Mouse (Mus musculus) limb, embryonic 10.5 days (tissue): ENCODE results near the gene Prss45. TPM values are rescaled to one million over a fixed set of nuclear protein-coding genes. Genes with fewer than 3 reads are reported as not detected.
"Not testable (repeated sequence)": the region's sequence is repeated elsewhere in the genome, so short reads cannot be mapped to it uniquely, and the experiment has no call there.

Experiments used
- DNase-seq: peaks from one replicate; pipeline ENCODE4 v3.0.0-alpha.2; 2017; ENCODE audit warnings: low spot score
- H3K27ac ChIP-seq: fragments of 300-500 bp; sonication (generic); 2 replicates; pipeline ENCODE4 v1.5.1; 2016; ENCODE audit warnings: mild to moderate bottlenecking
- H3K27me3 ChIP-seq: fragments of 300-500 bp; sonication (generic); 2 replicates; pipeline ENCODE4 v1.6.1; 2016; ENCODE audit warnings: low read depth, mild to moderate bottlenecking; ENCODE audit not compliant: poor library complexity, severe bottlenecking
- H3K36me3 ChIP-seq: fragments of 300-500 bp; sonication (generic); 2 replicates; pipeline ENCODE4 v1.6.1; 2016; ENCODE audit warnings: mild to moderate bottlenecking, moderate library complexity
- H3K4me1 ChIP-seq: fragments of 300-500 bp; sonication (generic); 2 replicates; pipeline ENCODE4 v1.6.1; 2016
- H3K4me3 ChIP-seq: fragments of 300-500 bp; sonication (generic); 2 replicates; pipeline ENCODE4 v1.5.1; 2016; ENCODE audit warnings: mild to moderate bottlenecking, moderate library complexity
- H3K9me3 ChIP-seq: fragments of 300-500 bp; sonication (generic); replicated peaks from 2 replicates; pipeline ENCODE4 v1.6.1; 2016; ENCODE audit warnings: mild to moderate bottlenecking
- WGBS: fragments of 180-500 bp; shearing (Covaris S2); methylation state at CpG from one replicate; pipeline ENCODE4 v1.1.7; 2016; 5-methylcytosine and 5-hydroxymethylcytosine counted together
- polyA plus RNA-seq: library from polyadenylated mRNA; unstranded; fragments of >200 nt; fragmentation: Nextera tagmentation; extraction: Ambion mirVana; gene quantifications from 2 replicates; pipeline ENCODE4 v1.2.1, GENCODE M21; 2016

Prss45 gene
- polyA plus RNA-seq = not detected in 2 replicates

DNA sequence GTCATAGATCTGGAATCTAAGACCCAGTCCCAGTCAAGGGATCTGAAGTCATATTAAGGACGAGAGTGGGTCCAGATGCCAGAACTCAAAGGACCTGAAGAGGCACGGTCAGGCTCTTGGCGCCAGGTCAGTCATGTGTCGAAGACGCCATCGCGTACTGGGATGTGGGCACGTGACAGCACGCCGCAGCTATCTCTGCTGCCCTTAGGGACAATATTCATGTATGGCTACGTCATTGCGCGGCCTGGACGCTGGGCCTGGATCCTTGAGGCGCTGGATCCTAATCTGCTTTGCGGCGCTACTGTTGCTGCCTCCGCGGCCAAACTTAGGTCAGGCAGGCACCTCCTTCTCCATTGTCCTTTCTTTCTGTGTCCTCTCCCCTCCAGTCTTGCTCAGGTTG is at the start of gene Prss45:
Prss45 (plus strand) TSS at position 178 of the 400 bp plus-strand sequence.
- 78% methylated on average over 19 of the region's 19 CpGs for WGBS
- Histone ChIP-seq H3K27ac (no peak within 1 kb of the TSS), H3K36me3 (no peaks in the 10 kb centered on the region)

DNA sequence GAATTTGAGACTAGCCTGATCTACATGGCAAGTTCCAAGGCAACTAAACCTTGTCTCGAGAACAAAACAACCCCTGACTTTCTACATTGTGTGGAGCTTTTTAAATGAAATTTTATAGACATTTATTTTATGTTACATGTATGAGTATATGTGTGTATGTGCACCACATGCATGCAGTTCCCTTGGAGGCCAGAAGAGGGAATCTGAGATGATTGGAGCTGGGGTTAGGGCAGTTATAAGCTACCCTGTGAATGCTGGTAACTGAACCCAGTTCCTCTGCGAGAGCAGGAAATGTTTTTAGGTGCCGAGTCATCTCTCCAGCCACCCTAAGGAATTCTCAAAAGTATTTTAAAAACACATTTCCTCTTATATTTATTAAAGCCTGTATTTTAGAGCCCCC is 46.2 kb upstream of the Prss45 start:
- 92% methylated on average over 3 of the region's 3 CpGs for WGBS

More for the DNA sequence above, at the start of gene Prss45:
- no peaks in the 10 kb centered on the region for H3K9me3 ChIP-seq
- H3K4me1 ChIP-seq = peaks cover 4% of the 10 kb centered on the region
- peaks cover 8% of the 10 kb centered on the region; the same call in 1 of the 2 replicates for H3K27me3 ChIP-seq
- H3K4me3 ChIP-seq = no peak within 1 kb of the TSS
- no peak for DNase-seq

DNA sequence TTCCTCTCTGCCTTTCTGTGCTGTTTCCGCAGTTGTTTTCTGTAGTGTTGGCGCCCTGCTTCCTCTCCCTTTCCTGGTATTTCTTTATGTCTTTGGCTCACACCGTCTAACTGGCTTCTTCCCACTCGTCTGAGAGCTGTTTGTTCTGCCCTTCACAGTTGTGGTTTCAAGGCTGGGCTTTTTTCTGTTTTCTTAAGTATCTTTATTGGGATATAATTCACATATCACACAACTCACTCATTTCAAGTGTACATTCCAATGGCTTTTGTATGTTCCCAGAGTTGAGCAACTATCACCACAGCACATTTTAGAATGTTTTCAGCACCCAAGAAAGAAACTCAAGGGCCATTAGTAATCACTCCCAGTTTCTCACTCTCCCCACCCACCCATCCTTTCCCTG is 43.9 kb upstream of the Prss45 start:
- H3K27ac ChIP-seq = no peak overlapping the region
- no peaks in the 10 kb centered on the region for H3K4me1 ChIP-seq
- DNase-seq = no peak
- H3K9me3 ChIP-seq = no peaks in the 10 kb centered on the region
- H3K4me3 ChIP-seq = no peak overlapping the region
- H3K27me3 ChIP-seq = no peaks in the 10 kb centered on the region
- H3K36me3 ChIP-seq = no peaks in the 10 kb centered on the region
- WGBS = 79% methylated on average over 4 of the region's 4 CpGs

More for the DNA sequence above, 46.2 kb upstream of the Prss45 start:
- H3K36me3 ChIP-seq = no peaks in the 10 kb centered on the region
- H3K27me3 ChIP-seq = no peaks in the 10 kb centered on the region
- no peak overlapping the region for H3K4me3 ChIP-seq
- peaks cover 9% of the 10 kb centered on the region; the same call in 1 of the 2 replicates for H3K4me1 ChIP-seq
- no peak for DNase-seq
- H3K27ac ChIP-seq = no peak overlapping the region
- no peaks in the 10 kb centered on the region for H3K9me3 ChIP-seq

DNA sequence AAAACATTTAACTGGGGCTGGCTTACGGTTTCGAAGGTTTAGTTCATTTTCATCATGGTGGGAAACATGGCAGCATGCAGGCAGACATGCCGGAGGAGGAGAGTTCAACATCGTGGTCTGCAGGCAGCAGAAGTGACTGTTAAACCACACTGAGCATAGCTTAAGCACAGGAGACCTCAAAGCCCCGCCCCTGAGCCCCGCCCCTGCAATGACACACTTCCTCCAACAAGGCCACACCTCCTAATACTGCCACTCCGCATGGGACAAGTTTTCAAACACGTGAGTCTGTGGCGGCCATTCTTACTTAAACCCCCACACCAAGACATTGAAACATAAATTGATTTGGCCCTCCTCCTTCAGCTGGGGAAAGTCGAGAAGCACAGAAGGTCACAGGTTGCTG is 37.4 kb upstream of the Prss45 start:
- H3K27ac ChIP-seq = no peak overlapping the region
- H3K27me3 ChIP-seq = no peaks in the 10 kb centered on the region
- DNase-seq = no peak
- no peaks in the 10 kb centered on the region for H3K9me3 ChIP-seq
- 87% methylated on average over 10 of the region's 10 CpGs for WGBS
- H3K36me3 ChIP-seq = no peaks in the 10 kb centered on the region
- H3K4me1 ChIP-seq = no peaks in the 10 kb centered on the region
- no peak overlapping the region for H3K4me3 ChIP-seq

DNA sequence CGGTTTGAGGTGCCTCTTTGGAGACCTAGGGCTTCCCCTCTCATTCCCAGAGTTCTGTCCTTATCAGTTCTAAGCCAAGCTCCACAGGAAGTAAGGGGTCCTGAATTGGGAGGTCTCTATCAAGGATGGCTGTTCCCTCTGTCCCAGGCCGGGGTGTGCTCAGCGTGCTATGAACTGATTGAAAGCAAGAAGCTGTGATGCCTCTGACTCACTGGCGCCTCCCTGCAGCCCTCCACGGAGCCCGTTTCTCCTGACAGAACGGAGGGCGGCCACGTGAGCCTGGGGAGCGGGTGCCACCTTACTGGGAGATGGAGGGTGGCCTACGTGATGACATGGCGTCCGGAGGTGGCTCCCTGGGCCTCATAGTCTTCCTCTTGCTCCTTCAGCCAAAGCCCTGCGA is 36.5 kb upstream of the Prss45 start, which contains the start of gene Prss42:
Prss42 (plus strand) TSS at position 301 of the 400 bp plus-strand sequence.
- Histone ChIP-seq H3K27me3 (no peaks in the 10 kb centered on the region), H3K4me1 (no peaks in the 10 kb centered on the region), H3K4me3 (no peak within 1 kb of the TSS), H3K9me3 (no peaks in the 10 kb centered on the region), H3K27ac (no peak within 1 kb of the TSS), H3K36me3 (no peaks in the 10 kb centered on the region)
- no peak for DNase-seq
- 93% methylated on average over 14 of the region's 14 CpGs for whole genome bisulfite sequencing

DNA sequence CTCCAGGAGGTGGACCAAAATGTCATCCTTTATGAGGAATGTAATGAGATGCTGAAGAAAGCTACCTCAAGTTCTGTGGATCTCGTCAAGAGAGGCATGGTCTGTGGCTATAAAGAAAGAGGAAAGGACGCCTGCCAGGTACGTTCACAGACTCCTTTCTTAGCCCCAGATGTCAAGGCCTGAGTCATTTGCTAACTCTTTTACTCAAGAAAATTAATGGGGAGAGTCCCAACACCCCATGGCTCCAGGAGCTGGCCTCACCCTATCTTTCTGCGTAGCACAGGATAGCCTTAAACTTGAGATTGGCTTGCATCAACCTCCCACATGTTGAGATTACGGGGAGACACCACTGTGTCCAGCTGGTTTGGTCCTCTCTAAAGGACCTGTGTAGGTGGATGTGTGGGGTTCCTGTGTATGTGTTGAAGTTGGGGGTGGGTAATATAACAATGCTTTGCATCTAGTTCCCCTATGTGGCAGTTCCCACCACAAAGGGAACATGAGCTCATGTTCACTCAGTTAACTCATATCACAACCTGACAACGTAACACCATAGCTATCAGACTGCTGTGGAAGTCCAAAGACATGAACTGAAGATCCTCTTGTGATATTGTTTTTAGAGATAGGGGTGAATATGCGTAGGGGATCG is 33.4 kb upstream of the Prss45 start:
- Histone ChIP-seq H3K4me1 (no peaks in the 10 kb centered on the region), H3K27ac (no peak overlapping the region), H3K4me3 (no peak overlapping the region), H3K9me3 (no peaks in the 10 kb centered on the region), H3K27me3 (no peaks in the 10 kb centered on the region), H3K36me3 (no peaks in the 10 kb centered on the region)
- no peak for DNase-seq
- 89% methylated on average over 8 of the region's 8 CpGs for WGBS

DNA sequence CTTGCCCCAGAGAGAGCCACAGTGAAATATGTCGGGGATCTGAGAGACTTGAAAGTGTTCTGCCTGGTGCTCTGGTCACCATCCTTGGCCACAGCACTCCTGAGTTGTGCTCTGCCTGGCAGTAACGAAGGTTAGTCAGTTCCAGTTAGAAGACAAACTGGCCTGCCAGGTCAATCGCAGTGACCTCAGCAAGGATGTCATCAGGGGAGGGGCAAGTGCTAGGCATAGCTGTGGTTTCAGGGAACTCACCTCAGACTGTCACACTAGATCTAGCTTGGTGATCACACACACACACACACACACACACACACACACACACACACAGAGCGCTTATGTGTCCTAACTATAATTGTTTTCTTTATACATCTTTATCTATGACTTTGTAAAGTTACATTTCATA is 31.1 kb upstream of the Prss45 start:
- WGBS = 69% methylated on average over 4 of the region's 4 CpGs
- Histone ChIP-seq H3K36me3 (no peaks in the 10 kb centered on the region), H3K4me1 (no peaks in the 10 kb centered on the region), H3K27me3 (no peaks in the 10 kb centered on the region), H3K9me3 (no peaks in the 10 kb centered on the region), H3K27ac (no peak overlapping the region), H3K4me3 (no peak overlapping the region)
- no peak for DNase-seq

DNA sequence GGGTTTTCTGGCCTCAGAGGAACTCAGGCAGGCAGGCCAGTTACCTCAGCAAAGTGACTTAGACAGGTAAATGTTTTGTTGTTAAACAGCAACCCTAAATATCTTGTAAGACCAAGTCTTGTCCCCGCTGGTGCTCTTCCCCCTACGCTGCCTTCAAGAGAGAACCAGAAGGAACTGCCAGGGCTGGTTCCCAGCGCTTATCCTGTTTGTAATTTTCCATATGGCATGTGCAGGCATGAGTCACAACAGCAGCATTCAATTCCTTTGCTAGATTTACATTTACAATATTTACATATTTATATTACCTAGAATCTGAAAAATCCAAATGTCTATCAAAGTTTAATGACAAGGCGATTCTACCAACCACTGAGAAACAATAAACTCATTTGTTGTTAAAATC is 24.3 kb upstream of the Prss45 start:
- DNase-seq = no peak
- WGBS = 83% methylated on average over 4 of the region's 4 CpGs
- Histone ChIP-seq H3K27ac (no peak overlapping the region), H3K4me3 (no peak overlapping the region), H3K9me3 (no peaks in the 10 kb centered on the region), H3K4me1 (peaks cover 6% of the 10 kb centered on the region; the same call in 1 of the 2 replicates), H3K27me3 (peaks cover 8% of the 10 kb centered on the region; the same call in 1 of the 2 replicates), H3K36me3 (no peaks in the 10 kb centered on the region)

DNA sequence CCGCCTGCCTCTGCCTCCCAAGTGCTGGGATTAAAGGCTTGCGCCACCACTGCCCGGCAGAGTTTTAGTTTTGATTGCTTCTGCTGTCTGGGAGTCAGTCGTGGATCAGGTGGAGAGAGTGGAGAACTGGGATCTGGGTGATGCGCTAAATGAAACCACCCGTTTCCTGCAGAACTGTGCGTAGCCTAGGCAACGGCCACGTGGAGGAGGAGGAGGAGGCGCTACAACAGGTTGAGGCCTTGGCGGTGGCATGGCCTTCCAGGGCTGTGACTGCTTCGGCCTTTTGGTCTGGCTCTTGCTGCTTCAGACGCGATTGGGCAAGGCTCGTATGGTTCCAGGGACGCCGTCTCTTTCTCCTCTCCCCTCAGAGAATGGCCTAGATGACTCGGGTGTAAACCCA is 20.6 kb upstream of the Prss45 start, which contains the start of gene Prss44:
Prss44 (plus strand) TSS at position 206 of the 400 bp plus-strand sequence.
- Histone ChIP-seq H3K4me1 (peaks cover 6% of the 10 kb centered on the region; the same call in 1 of the 2 replicates), H3K9me3 (no peaks in the 10 kb centered on the region), H3K27ac (no peak within 1 kb of the TSS), H3K36me3 (no peaks in the 10 kb centered on the region), H3K4me3 (no peak within 1 kb of the TSS), H3K27me3 (peaks cover 8% of the 10 kb centered on the region; the same call in 1 of the 2 replicates)
- 61% methylated on average over 18 of the region's 18 CpGs for WGBS
- no peak for DNase-seq

DNA sequence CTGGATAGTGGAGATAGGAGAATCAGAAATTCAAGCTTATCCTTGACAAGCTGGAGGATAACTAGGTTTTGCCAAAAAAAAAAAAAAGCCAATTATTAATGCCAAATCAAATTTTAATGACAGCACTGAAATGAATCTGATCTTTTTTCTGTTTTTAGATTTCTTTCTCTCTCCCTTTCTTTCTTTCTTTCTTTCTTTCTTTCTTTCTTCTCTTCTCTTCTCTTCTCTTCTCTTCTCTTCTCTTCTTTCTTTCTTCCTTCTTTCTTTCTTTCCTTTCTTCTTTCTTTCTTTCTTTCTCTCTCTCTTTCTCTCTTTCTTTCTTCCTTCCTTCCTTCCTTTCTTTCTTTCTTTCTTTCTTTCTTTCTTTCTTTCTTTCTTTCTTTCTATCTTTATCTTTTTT is 13.8 kb upstream of the Prss45 start:
- DNase-seq = not testable (repeated sequence)

DNA sequence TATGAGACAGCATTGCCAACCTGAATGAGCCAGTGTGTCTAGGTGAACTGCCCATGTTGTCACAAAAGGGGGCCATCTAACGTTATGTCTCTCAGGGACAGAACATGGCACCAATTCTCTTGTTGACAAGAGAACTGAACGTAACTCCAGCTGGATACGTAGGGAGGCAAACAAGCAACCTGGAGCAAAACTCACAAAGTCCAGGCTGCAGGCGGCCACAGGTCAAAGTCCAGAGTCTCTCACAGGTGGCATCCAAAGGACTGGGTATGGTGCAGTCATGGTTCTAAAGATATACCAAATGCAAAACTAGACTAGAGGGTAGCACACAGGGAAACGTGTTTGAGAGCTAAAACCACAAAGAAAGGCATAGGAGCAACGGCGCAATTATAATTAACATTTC is 13.0 kb upstream of the Prss45 start:
- H3K4me3 ChIP-seq = no peak overlapping the region
- DNase-seq = no peak
- no peaks in the 10 kb centered on the region for H3K9me3 ChIP-seq
- H3K4me1 ChIP-seq = peaks cover 7% of the 10 kb centered on the region
- peaks cover 11% of the 10 kb centered on the region; the same call in 1 of the 2 replicates for H3K27me3 ChIP-seq
- no peak overlapping the region for H3K27ac ChIP-seq
- 90% methylated on average over 7 of the region's 7 CpGs for WGBS
- H3K36me3 ChIP-seq = no peaks in the 10 kb centered on the region

More for the DNA sequence above, 13.8 kb upstream of the Prss45 start:
- not testable (repeated sequence) for H3K9me3 ChIP-seq, H3K4me3 ChIP-seq, H3K27ac ChIP-seq, H3K36me3 ChIP-seq, H3K4me1 ChIP-seq
- peaks cover 11% of the 10 kb centered on the region; the same call in 1 of the 2 replicates for H3K27me3 ChIP-seq

DNA sequence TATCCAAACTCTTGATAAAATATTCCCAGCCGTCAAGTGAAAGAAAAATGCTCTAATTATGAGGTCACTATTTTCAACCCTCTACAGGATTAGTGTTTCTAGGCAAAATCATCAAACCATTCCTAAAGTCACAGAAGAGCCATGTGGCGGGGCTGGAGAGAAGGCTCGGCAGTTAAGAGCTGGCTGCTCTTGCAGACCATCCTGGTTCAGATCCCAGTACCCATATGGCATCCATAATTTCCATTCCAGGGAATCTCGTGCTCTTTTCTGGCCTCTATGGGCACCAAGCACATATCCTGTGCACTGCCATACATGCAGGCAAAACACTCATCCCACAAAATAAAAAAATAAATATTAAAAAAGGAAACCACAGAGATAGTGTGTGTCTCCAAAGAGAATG is 9.0 kb upstream of the Prss45 start:
- H3K4me3 ChIP-seq = no peak overlapping the region
- no peak for DNase-seq
- no peaks in the 10 kb centered on the region for H3K36me3 ChIP-seq
- WGBS = 88% methylated on average over 4 of the region's 4 CpGs
- no peaks in the 10 kb centered on the region for H3K9me3 ChIP-seq
- H3K4me1 ChIP-seq = peaks cover 7% of the 10 kb centered on the region
- H3K27ac ChIP-seq = no peak overlapping the region
- H3K27me3 ChIP-seq = peaks cover 30% of the 10 kb centered on the region

DNA sequence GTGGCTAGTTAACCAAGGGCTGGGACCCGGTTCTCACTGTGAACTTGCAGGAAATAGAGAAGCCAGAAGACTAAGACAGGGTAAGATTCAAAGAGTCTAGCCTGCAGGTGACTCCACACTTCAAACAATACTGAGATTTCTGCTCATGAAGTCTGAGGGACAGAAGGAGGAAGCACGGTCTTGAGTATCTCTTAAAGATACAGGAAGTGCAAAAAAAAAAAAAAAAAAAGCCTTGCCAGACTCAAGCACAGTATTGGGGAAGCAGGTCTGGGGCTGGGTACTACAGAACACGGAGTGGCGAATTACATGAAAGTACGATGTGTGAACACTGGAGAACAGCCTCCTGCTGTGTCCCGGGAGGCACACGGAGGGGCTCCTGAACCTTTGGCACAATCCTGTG is 8.6 kb upstream of the Prss45 start:
- Histone ChIP-seq H3K27me3 (peaks cover 30% of the 10 kb centered on the region), H3K4me1 (peaks cover 7% of the 10 kb centered on the region), H3K36me3 (no peaks in the 10 kb centered on the region), H3K9me3 (no peaks in the 10 kb centered on the region), H3K4me3 (no peak overlapping the region), H3K27ac (no peak overlapping the region)
- DNase-seq = no peak
- 81% methylated on average over 7 of the region's 7 CpGs for WGBS
